Mouse (Mus musculus) limb, embryonic 15.5 days (tissue): ENCODE data around the gene Acp4. TPM values are rescaled to one million over a fixed set of nuclear protein-coding genes. Genes with fewer than 3 reads are reported as not detected.
A peak's percentile ranks its signal among the peaks of the same experiment; 100 is the strongest.

Experiments
- ATAC-seq: fragments of 200-750 bp; cut with Nextera tagmentation; 2 replicates; pipeline ENCODE4 v1.8.0; 2017; ENCODE audit warnings: low read depth, moderate TSS enrichment; ENCODE audit not compliant: insufficient number of reproducible peaks, low FRiP score, low TSS enrichment
- H3K27ac ChIP-seq: fragments of 300-500 bp; sonication (generic); 2 replicates; pipeline ENCODE4 v1.5.1; 2015; ENCODE audit warnings: moderate library complexity, mild to moderate bottlenecking, inconsistent platforms
- H3K27me3 ChIP-seq: fragments of 300-500 bp; sonication (generic); 2 replicates; pipeline ENCODE4 v1.6.1; 2015; ENCODE audit warnings: inconsistent platforms
- H3K36me3 ChIP-seq: fragments of 300-500 bp; sonication (generic); 2 replicates; pipeline ENCODE4 v1.6.1; 2015; ENCODE audit warnings: inconsistent platforms
- H3K4me1 ChIP-seq: fragments of 300-500 bp; sonication (generic); 2 replicates; pipeline ENCODE4 v1.6.1; 2015; ENCODE audit warnings: inconsistent platforms
- H3K4me2 ChIP-seq: fragments of 300-500 bp; sonication (generic); 2 replicates; pipeline ENCODE4 v1.6.1; 2015; ENCODE audit warnings: mild to moderate bottlenecking, inconsistent platforms
- H3K4me3 ChIP-seq: fragments of 300-500 bp; sonication (generic); 2 replicates; pipeline ENCODE4 v1.5.1; 2015; ENCODE audit warnings: mild to moderate bottlenecking, inconsistent platforms
- H3K9ac ChIP-seq: fragments of 300-500 bp; sonication (generic); 2 replicates; pipeline ENCODE4 v1.6.1; 2015; ENCODE audit warnings: inconsistent platforms
- H3K9me3 ChIP-seq: fragments of 300-500 bp; sonication (generic); 2 replicates; pipeline ENCODE4 v1.6.1; 2016; ENCODE audit warnings: inconsistent platforms
- WGBS: fragments of 180-500 bp; shearing (Covaris S2); methylation state at CpG from one replicate; pipeline ENCODE4 v1.1.7; 2015; 5-methylcytosine and 5-hydroxymethylcytosine counted together
- polyA plus RNA-seq: library from polyadenylated mRNA; unstranded; fragments of >200 nt; fragmentation: Nextera tagmentation; extraction: Ambion mirVana; gene quantifications from 2 replicates; pipeline ENCODE4 v1.2.1, GENCODE M21; 2015

Acp4 gene
- polyA plus RNA-seq, 1 experiment from 2014 or later, result 0.33 TPM

DNA sequence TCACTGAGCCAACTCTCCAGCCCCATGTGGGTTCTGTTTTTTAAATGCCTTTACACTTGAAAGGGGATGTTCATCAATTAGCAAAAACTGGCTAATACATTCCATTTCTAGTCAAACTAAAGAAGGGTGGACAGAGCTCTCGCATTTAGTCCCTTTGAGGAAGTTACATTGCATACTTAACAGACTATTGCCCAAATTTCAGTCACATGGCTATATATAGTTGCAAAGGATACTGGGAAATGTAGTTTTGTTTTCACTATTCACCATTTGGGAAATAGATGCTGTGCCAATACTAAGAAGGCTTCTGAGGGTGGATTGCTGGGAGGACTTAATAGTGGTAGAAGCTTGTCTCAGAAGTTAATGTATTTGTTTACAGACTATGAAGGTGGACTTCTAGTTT is 23.8 kb upstream of the Acp4 start:
- Histone ChIP-seq H3K9me3 (no peaks in the 10 kb centered on the region), H3K9ac (no peak overlapping the region), H3K36me3 (no peaks in the 10 kb centered on the region), H3K4me2 (no peak overlapping the region), H3K27me3 (0 out of 2 replicates have a peak, but pooled peaks cover 5% of the 10 kb centered on the region), H3K4me3 (no peak overlapping the region), H3K4me1 (no peaks in the 10 kb centered on the region), H3K27ac (no peak overlapping the region)
- 64% methylated on average over 1 of the region's 1 CpGs for WGBS
- ATAC-seq, result no peak

DNA sequence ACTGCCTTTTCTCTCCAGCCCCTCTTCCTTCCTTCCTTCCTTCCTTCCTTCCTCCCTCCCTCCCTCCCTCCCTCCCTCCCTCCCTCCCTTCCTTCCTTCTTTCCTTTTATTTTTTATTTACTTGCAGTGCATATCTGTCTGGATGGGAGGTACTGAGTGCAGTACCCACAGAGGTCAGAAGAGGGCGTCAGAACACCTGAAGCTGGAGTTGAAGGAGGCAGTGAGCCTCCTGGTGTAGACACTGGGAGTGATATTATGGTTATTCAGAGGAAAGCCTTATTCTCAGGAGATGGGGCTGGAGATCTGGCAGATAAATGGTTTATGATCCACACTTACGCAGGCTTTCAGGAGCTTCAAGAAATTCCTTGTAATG is 20.1 kb upstream of the Acp4 start:
- Histone ChIP-seq H3K27me3 (peaks cover 32% of the 10 kb centered on the region), H3K9me3 (no peaks in the 10 kb centered on the region), H3K27ac (no peak overlapping the region), H3K4me1 (no peaks in the 10 kb centered on the region), H3K36me3 (no peaks in the 10 kb centered on the region), H3K4me2 (no peak overlapping the region), H3K4me3 (no peak overlapping the region), H3K9ac (no peak overlapping the region)
- ATAC-seq, result no peak
- WGBS, result 45% methylated on average over 2 of the region's 2 CpGs

DNA sequence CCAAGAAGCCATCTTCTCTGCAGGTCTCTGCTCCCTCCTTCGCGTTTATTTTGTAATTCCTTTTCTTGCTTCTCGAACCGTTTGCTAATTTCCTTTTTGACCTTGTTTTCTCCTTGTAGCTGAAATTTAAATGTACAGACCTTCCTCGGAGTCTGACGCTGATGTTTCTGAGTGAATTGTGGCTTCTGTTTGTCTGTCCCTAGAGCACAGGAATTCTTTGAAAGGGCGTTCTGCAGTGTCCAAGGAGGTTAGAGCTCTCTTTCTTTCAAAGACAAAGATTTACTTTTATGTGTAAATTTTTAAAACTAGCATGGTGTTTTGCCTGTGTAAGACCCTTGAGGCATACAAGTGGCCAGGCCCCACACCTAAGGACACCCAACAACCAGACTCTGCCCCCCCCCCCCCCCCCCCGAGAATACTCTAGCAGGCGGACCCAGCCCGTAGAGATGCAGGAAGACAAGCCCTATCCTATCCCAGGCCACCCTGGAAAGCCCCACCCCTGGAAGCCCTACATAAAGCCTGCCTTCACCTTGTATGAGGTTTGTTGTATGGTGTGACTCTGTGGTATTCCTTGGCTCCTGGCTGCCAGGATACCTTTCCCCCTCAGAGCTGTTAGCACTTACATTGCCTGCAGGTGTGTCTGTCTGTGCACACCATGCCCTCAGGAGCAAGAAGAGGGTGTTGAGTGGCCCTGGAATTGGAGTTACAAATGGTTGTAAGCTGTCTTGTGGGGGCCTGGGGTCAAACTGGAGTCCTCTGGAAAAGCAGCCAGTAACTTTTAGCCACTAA is 19.5 kb upstream of the Acp4 start:
- Histone ChIP-seq H3K4me3 (no peak overlapping the region), H3K4me1 (no peaks in the 10 kb centered on the region), H3K9ac (no peak overlapping the region), H3K36me3 (no peaks in the 10 kb centered on the region), H3K4me2 (no peak overlapping the region), H3K27me3 (peaks cover 32% of the 10 kb centered on the region), H3K27ac (no peak overlapping the region), H3K9me3 (no peaks in the 10 kb centered on the region)
- no peak for ATAC-seq
- WGBS, result 71% methylated on average over 10 of the region's 10 CpGs

- Histone ChIP-seq H3K27ac (no peak overlapping the region), H3K4me1 (no peaks in the 10 kb centered on the region), H3K27me3 (peaks cover 27% of the 10 kb centered on the region), H3K4me2 (no peak overlapping the region), H3K9ac (no peak overlapping the region), H3K9me3 (no peaks in the 10 kb centered on the region), H3K4me3 (no peak overlapping the region), H3K36me3 (no peaks in the 10 kb centered on the region)
- ATAC-seq, result no peak
- 71% methylated on average over 3 of the region's 3 CpGs for WGBS
Observed at GRCm38 (mm10) chr7:44275546-44275945, 18.4 kb upstream of the Acp4 start.

GRCm38 (mm10) chr7:44274096-44274495 is 16.9 kb upstream of the Acp4 start:
- Histone ChIP-seq H3K4me2 (no peak overlapping the region), H3K27me3 (peaks cover 27% of the 10 kb centered on the region)

GRCm38 (mm10) chr7:44273446-44273845 is 16.3 kb upstream of the Acp4 start:
- H3K4me3 ChIP-seq, result no peak overlapping the region
- no peak for ATAC-seq
- H3K27me3 ChIP-seq, result peaks cover 32% of the 10 kb centered on the region
- WGBS, result 69% methylated on average over 7 of the region's 7 CpGs
- no peaks in the 10 kb centered on the region for H3K9me3 ChIP-seq
- no peak overlapping the region for H3K27ac ChIP-seq
- no peak overlapping the region for H3K9ac ChIP-seq
- no peak overlapping the region for H3K4me2 ChIP-seq
- no peaks in the 10 kb centered on the region for H3K4me1 ChIP-seq
- H3K36me3 ChIP-seq, result no peaks in the 10 kb centered on the region

More at GRCm38 (mm10) chr7:44274096-44274495, 16.9 kb upstream of the Acp4 start:
- no peak overlapping the region for H3K4me3 ChIP-seq
- H3K9me3 ChIP-seq, result no peaks in the 10 kb centered on the region
- H3K9ac ChIP-seq, result no peak overlapping the region
- H3K27ac ChIP-seq, result no peak overlapping the region
- no peaks in the 10 kb centered on the region for H3K4me1 ChIP-seq
- ATAC-seq, result no peak
- 23% methylated on average over 11 of the region's 11 CpGs for WGBS
- H3K36me3 ChIP-seq, result no peaks in the 10 kb centered on the region

GRCm38 (mm10) chr7:44272546-44272945 is 15.4 kb upstream of the Acp4 start:
- no peak for ATAC-seq
- H3K36me3 ChIP-seq, result no peaks in the 10 kb centered on the region
- H3K27me3 ChIP-seq, result peaks cover 36% of the 10 kb centered on the region
- WGBS, result 74% methylated on average over 7 of the region's 7 CpGs
- no peaks in the 10 kb centered on the region for H3K9me3 ChIP-seq
- H3K4me2 ChIP-seq, result no peak overlapping the region
- H3K27ac ChIP-seq, result no peak overlapping the region
- H3K9ac ChIP-seq, result no peak overlapping the region
- no peak overlapping the region for H3K4me3 ChIP-seq
- H3K4me1 ChIP-seq, result no peaks in the 10 kb centered on the region

DNA sequence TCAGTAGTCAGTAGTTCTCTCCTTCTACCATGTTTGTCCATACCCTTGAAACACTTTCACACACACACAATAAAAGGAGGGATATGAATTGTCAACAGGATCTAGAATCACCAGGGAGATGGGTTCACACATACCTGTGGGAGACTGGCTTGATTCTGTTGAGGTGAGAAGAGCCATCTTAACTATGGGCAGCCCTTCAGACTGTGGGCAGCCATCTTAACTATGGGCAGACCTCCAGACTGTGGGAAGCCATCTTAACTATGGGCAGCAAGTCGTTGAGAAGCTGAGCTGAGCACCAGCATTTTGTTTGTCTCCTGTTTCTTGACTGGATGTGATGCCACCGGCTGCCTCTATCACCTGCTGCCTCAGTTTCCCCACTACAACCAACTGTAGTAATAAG is 14.1 kb upstream of the Acp4 start:
- no peak overlapping the region for H3K9ac ChIP-seq
- H3K4me3 ChIP-seq, result no peak overlapping the region
- H3K9me3 ChIP-seq, result no peaks in the 10 kb centered on the region
- H3K4me2 ChIP-seq, result no peak overlapping the region
- 66% methylated on average over 2 of the region's 2 CpGs for WGBS
- H3K4me1 ChIP-seq, result no peaks in the 10 kb centered on the region
- peaks cover 36% of the 10 kb centered on the region for H3K27me3 ChIP-seq
- H3K36me3 ChIP-seq, result no peaks in the 10 kb centered on the region
- ATAC-seq, result no peak
- no peak overlapping the region for H3K27ac ChIP-seq

GRCm38 (mm10) chr7:44269397-44269796 is 12.2 kb upstream of the Acp4 start:
- ATAC-seq, result no peak
- H3K4me3 ChIP-seq, result no peak overlapping the region

GRCm38 (mm10) chr7:44268117-44268516 is 10.9 kb upstream of the Acp4 start:
- Histone ChIP-seq H3K27ac (no peak overlapping the region), H3K36me3 (no peaks in the 10 kb centered on the region), H3K4me2 (no peak overlapping the region), H3K4me3 (no peak overlapping the region), H3K9me3 (no peaks in the 10 kb centered on the region), H3K9ac (no peak overlapping the region), H3K27me3 (peaks cover 31% of the 10 kb centered on the region), H3K4me1 (peaks cover 4% of the 10 kb centered on the region; the same call in 1 of the 2 replicates)
- 69% methylated on average over 11 of the region's 11 CpGs for WGBS
- ATAC-seq, result no peak

More at GRCm38 (mm10) chr7:44269397-44269796, 12.2 kb upstream of the Acp4 start:
- Histone ChIP-seq H3K4me1 (no peaks in the 10 kb centered on the region), H3K27me3 (peaks cover 32% of the 10 kb centered on the region), H3K36me3 (no peaks in the 10 kb centered on the region), H3K4me2 (no peak overlapping the region), H3K27ac (no peak overlapping the region), H3K9me3 (no peaks in the 10 kb centered on the region), H3K9ac (no peak overlapping the region)
- WGBS, result 90% methylated on average over 2 of the region's 2 CpGs

DNA sequence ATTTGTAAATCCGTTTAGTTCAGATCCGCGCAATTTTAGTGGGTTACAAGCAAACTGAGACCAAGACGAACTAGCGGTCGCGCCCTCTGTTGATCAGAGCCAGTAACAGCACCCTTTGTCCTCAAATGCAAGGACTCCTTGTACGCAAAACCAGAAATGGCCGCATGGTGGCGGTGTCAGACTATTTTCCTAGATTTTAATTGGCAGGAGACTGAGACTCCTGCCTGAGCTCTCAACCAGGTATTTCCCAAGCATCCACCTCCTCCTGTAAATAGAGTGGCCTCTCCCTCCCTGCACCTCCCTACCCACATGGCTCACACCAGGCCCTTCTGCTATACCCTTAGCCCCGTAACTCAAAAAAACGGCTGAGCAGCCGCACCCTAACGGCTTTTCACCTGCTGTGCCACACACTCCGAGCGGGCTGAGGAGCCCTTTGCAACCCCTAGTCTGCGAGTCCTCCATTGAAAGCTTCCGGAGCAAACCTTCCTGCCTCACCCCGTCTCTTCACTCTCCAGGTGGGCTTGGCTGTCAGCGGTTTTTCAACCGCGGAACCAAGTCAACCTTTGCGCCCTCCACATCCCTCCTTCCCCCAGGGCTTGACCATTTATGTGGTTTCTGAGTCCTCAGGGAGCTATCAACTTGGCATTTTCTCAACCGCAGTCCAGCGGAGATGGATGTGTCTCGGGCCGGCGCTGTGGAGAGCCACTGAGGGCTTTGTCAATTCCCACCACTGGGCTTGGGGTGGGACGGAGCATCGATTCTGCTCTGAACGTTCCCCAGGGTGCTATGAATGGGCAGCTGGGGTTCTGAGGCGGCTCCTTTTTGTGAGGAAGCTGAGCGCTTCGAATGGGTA is 5.8 kb upstream of the Acp4 start:
- peaks cover 7% of the 10 kb centered on the region; the same call in 1 of the 2 replicates for H3K4me1 ChIP-seq
- no peaks in the 10 kb centered on the region for H3K36me3 ChIP-seq
- peak; percentile 54; the same call in 1 of the 2 replicates for ATAC-seq
- peak overlapping the region; percentile 17 for H3K4me3 ChIP-seq
- no peaks in the 10 kb centered on the region for H3K9me3 ChIP-seq
- WGBS, result 2% methylated on average over 34 of the region's 34 CpGs
- no peak overlapping the region for H3K9ac ChIP-seq
- peak overlapping the region; percentile 38 for H3K4me2 ChIP-seq
- no peak overlapping the region for H3K27ac ChIP-seq
- peaks cover 36% of the 10 kb centered on the region for H3K27me3 ChIP-seq

GRCm38 (mm10) chr7:44261147-44261546 is 4.0 kb upstream of the Acp4 start, which contains the start of gene Gm15517:
TSS of gene Gm15517 (plus strand) at chr7:44261447.
- 60% methylated on average over 5 of the region's 5 CpGs for WGBS
- no peak for ATAC-seq
- H3K27me3 ChIP-seq, result peaks cover 36% of the 10 kb centered on the region
- H3K36me3 ChIP-seq, result no peaks in the 10 kb centered on the region
- peaks cover 7% of the 10 kb centered on the region; the same call in 1 of the 2 replicates for H3K4me1 ChIP-seq
- no peak within 1 kb of the TSS for H3K27ac ChIP-seq
- H3K9ac ChIP-seq, result no peak within 1 kb of the TSS
- no peak within 1 kb of the TSS for H3K4me2 ChIP-seq
- no peak within 1 kb of the TSS for H3K4me3 ChIP-seq
- H3K9me3 ChIP-seq, result no peaks in the 10 kb centered on the region
